Mouse (Mus musculus): ENCODE measurements at regions not wholly inside any gene's neighbourhood (a gene's known extent, or its start where the extent isn't known, plus 50 kb on each side); places are given as distances from the start of the nearest gene placed in this dataset.

- no peak for TF ChIP-seq CTCF (IDR thresholded peaks at IDR 0.05 in 2 of 3, conservative IDR thresholded peaks at IDR 0.05 in 1 of 3; ENCODE audit: control insufficient read depth in 1 of 3, insufficient read depth in 1 of 3, low read depth in 2 of 3, low read length in 3 of 3, poor library complexity in 1 of 3, severe bottlenecking in 1 of 3)
- no peak for TF ChIP-seq GATA1 (IDR thresholded peaks at IDR 0.05; ENCODE audit: low read depth, low read length)
- no peak for TF ChIP-seq MAFK (IDR thresholded peaks at IDR 0.05; ENCODE audit: borderline replicate concordance, low read depth, low read length)
- no peak for TF ChIP-seq MYB (IDR thresholded peaks at IDR 0.05; ENCODE audit: low read depth, low read length)
- no peak for TF ChIP-seq BHLHE40 (IDR thresholded peaks at IDR 0.05; ENCODE audit: borderline replicate concordance, low read depth, low read length)
- TF ChIP-seq ELF1 (IDR thresholded peaks at IDR 0.05; ENCODE audit: low read depth, low read length) = no peak
- no peak for TF ChIP-seq JUND (IDR thresholded peaks at IDR 0.05; ENCODE audit: low read depth, low read length)
- no peak for TF ChIP-seq POLR2A (IDR thresholded peaks at IDR 0.05; ENCODE audit: control insufficient read depth in 1 of 2, insufficient read depth in 1 of 2, low read depth in 1 of 2, low read length in 2 of 2, poor library complexity in 1 of 2)
- no peak for TF ChIP-seq SIN3A (IDR thresholded peaks at IDR 0.05; ENCODE audit: low read length)
- TF ChIP-seq MXI1 (IDR thresholded peaks at IDR 0.05; ENCODE audit: low read depth, low read length) = no peak
- TF ChIP-seq EP300 (IDR thresholded peaks at IDR 0.05; ENCODE audit: low read depth in 1 of 2, low read length in 2 of 2) = no peak
- no peak for TF ChIP-seq CHD2 (IDR thresholded peaks at IDR 0.05; ENCODE audit: low read length)
- no peak for TF ChIP-seq POLR2AphosphoS2 (IDR thresholded peaks at IDR 0.05; ENCODE audit: low read length)
Observed at GRCm38 (mm10) chr2:57865289-57865688, 132.4 kb upstream of the Galnt5 start.

All from MEL (cell line).